Mouse (Mus musculus) forebrain, embryonic 10.5 days (tissue): ENCODE measurements around the gene B3gnt8. TPM values are rescaled to one million over a fixed set of nuclear protein-coding genes. Genes with fewer than 3 reads are reported as not detected.

Experiments
- DNase-seq: peaks from one replicate; pipeline ENCODE4 v3.0.0-alpha.2; 2017; ENCODE audit warnings: low spot score; ENCODE audit errors: extremely low spot score
- H3K27ac ChIP-seq: fragments of 300-500 bp; sonication (generic); 2 replicates; pipeline ENCODE4 v1.5.1; 2016; ENCODE audit warnings: mild to moderate bottlenecking
- H3K27me3 ChIP-seq: fragments of 300-500 bp; sonication (generic); 2 replicates; pipeline ENCODE4 v1.6.1; 2016; ENCODE audit warnings: mild to moderate bottlenecking; ENCODE audit not compliant: poor library complexity, severe bottlenecking
- H3K36me3 ChIP-seq: fragments of 300-500 bp; sonication (generic); replicated peaks from 2 replicates; pipeline ENCODE4 v1.6.1; 2016; ENCODE audit warnings: mild to moderate bottlenecking, moderate library complexity
- H3K4me1 ChIP-seq: fragments of 300-500 bp; sonication (generic); 2 replicates; pipeline ENCODE4 v1.6.1; 2016
- H3K4me3 ChIP-seq: fragments of 300-500 bp; sonication (generic); 2 replicates; pipeline ENCODE4 v1.5.1; 2016; ENCODE audit warnings: mild to moderate bottlenecking, moderate library complexity
- H3K9me3 ChIP-seq: fragments of 300-500 bp; sonication (generic); 2 replicates; pipeline ENCODE4 v1.6.1; 2016; ENCODE audit warnings: mild to moderate bottlenecking, moderate library complexity
- WGBS: fragments of 180-500 bp; shearing (Covaris S2); methylation state at CpG from one replicate; pipeline ENCODE4 v1.1.7; 2016; 5-methylcytosine and 5-hydroxymethylcytosine counted together
- polyA plus RNA-seq: library from polyadenylated mRNA; unstranded; fragments of >200 nt; fragmentation: Nextera tagmentation; extraction: Ambion mirVana; gene quantifications from 2 replicates; pipeline ENCODE4 v1.2.1, GENCODE M21; 2016

Gene B3gnt8
- polyA plus RNA-seq, 1 experiment from 2014 or later, result 1.1 TPM

DNA sequence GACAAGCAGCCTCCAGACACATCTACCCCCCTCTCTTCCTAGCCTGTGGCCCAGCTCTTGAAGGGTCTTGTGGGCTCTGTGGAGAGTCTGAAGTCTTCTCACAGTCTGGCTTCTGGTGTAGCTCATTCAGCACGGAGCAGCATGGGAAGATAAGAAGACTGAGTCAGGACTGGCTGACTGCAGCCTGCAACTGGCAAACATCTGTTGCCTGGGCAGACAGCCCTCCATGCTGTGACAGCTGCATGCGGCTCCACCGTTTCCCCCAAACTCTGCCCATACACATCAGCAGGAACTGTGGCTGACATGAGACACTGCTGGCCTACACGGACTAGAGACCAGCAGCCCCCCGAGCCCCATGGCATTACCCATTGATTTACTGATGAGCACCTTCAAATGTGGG, 1.6 kb upstream of the B3gnt8 start:
- no peak for DNase-seq
- Histone ChIP-seq H3K9me3 (no peaks in the 10 kb centered on the region), H3K36me3 (peaks cover 22% of the 10 kb centered on the region), H3K27ac (no peak overlapping the region), H3K27me3 (peaks cover 33% of the 10 kb centered on the region), H3K4me1 (peaks cover 21% of the 10 kb centered on the region), H3K4me3 (no peak overlapping the region)
- WGBS, result 82% methylated on average over 5 of the region's 5 CpGs

DNA sequence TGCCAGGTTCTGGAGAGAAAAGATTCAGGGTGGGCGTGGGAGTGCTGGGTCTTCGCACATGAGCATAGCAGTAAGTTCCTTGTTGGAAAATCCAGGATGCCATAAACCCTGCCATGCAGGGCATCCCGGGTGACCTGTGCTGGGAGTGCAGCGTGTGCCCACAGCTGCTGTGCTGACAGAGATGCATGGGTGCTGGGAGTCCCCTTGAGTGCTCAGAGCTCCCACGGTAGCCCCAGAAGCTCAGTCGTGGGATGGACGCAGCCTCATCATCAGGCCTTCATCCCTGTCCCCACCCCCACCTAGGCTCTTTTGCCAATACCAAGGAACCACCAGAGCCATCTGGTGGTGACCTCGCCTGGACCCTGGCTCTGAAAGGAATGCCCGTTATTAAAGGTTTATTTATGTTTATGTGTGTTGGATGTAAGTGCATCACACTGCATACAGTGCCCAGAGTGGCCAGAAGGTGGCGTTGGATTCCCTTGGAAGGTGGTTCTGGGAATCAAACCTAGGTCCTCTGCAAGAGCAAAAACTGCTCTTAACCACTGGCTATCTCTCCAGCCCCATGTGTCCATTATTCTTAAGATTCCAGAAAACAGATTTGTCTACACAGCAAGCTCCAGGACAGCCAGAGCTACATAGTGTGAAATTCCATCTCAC, 732 bp upstream of the B3gnt8 start:
- peaks cover 31% of the 10 kb centered on the region for H3K36me3 ChIP-seq
- peaks cover 17% of the 10 kb centered on the region for H3K4me1 ChIP-seq
- no peaks in the 10 kb centered on the region for H3K9me3 ChIP-seq
- H3K4me3 ChIP-seq, result no peak overlapping the region
- H3K27ac ChIP-seq, result no peak overlapping the region
- DNase-seq, result no peak
- 78% methylated on average over 10 of the region's 10 CpGs for whole genome bisulfite sequencing
- peaks cover 33% of the 10 kb centered on the region for H3K27me3 ChIP-seq

DNA sequence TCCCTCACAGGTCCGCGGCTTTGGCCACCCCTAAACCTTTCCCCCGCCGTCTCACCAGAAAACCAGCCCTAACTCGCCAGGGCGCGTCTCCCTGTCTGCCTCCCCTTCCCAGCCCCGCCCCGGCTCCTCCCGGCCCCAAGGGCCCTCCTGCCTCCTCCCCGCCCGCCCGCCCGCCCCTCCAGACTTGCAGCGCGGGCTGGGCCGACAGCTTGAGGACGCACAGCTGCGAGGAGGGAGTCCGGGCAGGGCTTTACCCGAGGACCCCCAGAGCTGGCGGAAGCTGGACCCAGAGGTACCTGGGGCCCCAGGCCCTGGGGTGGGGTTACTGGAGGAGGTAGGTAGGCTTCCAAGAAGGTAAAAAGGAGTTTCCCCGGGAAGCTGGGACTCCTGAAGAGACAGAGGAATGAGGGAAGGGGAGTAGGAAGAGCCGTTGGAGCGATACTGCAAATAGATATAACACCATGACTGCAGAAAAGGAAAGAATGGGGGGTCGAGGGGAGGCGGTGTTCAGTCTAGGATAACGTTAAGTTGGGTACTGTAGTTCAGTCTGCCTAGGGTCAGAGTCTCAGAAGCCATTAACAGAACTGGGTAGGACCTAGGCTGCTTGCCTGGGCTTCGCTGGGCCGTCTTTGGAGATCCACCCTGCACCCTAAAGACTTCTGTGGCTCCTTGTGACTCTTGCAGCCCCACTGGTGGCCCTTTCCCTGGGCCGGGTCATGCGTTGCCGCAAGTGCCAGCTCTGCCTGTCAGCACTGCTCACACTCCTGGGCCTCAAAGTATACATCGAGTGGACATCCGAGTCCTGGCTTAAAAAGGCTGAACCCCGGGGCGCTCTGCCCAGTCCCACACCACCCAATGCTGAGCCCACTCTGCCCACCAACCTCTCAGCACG, 1.2 kb downstream of the B3gnt8 start:
- H3K27me3 ChIP-seq, result peaks cover 33% of the 10 kb centered on the region
- H3K4me1 ChIP-seq, result peaks cover 17% of the 10 kb centered on the region
- peak overlapping the region; percentile 48 for H3K4me3 ChIP-seq
- DNase-seq, result peak; percentile 41
- 18% methylated on average over 38 of the region's 38 CpGs for WGBS
- H3K9me3 ChIP-seq, result no peaks in the 10 kb centered on the region
- peaks cover 34% of the 10 kb centered on the region for H3K36me3 ChIP-seq
- peak overlapping the region; percentile 62 for H3K27ac ChIP-seq

DNA sequence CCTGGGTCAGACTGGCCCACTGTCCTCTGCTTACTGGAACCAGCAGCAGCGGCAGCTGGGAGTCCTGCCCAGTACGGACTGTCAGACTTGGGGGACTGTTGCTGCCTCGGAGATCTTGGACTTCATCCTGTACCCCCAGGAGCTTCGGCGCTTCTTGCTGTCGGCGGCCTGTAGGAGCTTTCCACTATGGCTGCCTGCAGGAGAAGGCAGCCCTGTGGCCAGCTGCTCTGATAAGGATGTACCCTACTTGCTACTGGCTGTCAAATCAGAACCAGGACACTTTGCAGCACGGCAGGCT, 1.8 kb downstream of the B3gnt8 start:
- no peak for DNase-seq
- no peak overlapping the region for H3K27ac ChIP-seq
- H3K27me3 ChIP-seq, result peaks cover 33% of the 10 kb centered on the region
- no peaks in the 10 kb centered on the region for H3K9me3 ChIP-seq
- peak overlapping the region; percentile 48; the same call in 1 of the 2 replicates for H3K4me3 ChIP-seq
- peaks cover 17% of the 10 kb centered on the region for H3K4me1 ChIP-seq
- peaks cover 36% of the 10 kb centered on the region for H3K36me3 ChIP-seq
- WGBS, result 70% methylated on average over 8 of the region's 8 CpGs

GRCm38 (mm10) chr7:25632679-25633078, 6.2 kb downstream of the B3gnt8 start:
- peaks cover 25% of the 10 kb centered on the region for H3K36me3 ChIP-seq
- H3K27ac ChIP-seq, result no peak overlapping the region
- peaks cover 6% of the 10 kb centered on the region for H3K4me1 ChIP-seq
- H3K27me3 ChIP-seq, result peaks cover 17% of the 10 kb centered on the region
- 92% methylated on average over 5 of the region's 5 CpGs for WGBS
- H3K9me3 ChIP-seq, result no peaks in the 10 kb centered on the region
- no peak overlapping the region for H3K4me3 ChIP-seq
- no peak for DNase-seq

- Histone ChIP-seq H3K4me3 (no peak overlapping the region), H3K27ac (no peak overlapping the region), H3K9me3 (no peaks in the 10 kb centered on the region), H3K36me3 (peaks cover 21% of the 10 kb centered on the region), H3K27me3 (no peaks in the 10 kb centered on the region), H3K4me1 (no peaks in the 10 kb centered on the region; the same call in 1 of the 2 replicates)
- no peak for DNase-seq
- WGBS, result 79% methylated on average over 3 of the region's 3 CpGs
Observed at GRCm38 (mm10) chr7:25636373-25636772, 9.9 kb downstream of the B3gnt8 start.

DNA sequence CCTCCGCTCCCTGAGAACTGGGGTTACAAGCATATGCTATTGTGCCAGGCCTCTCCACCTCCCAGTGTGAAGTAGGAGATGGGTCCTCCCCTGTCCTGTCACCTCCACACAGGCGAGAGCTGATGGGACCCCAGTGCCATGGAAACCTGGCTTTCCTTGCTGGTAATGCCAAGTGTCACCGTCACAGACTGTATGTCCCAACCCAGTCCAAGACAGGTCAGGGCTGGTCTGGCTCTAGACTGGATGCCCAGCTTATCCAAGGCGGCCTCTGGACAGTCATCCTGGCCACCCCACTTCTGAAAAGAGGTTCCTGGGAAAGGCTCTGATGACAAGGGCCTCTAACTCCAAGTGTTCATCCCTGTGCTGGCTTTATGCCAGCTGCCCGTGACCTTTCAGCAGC, 10.6 kb downstream of the B3gnt8 start:
- no peaks in the 10 kb centered on the region for H3K27me3 ChIP-seq
- no peaks in the 10 kb centered on the region; the same call in 1 of the 2 replicates for H3K4me1 ChIP-seq
- DNase-seq, result no peak
- peaks cover 20% of the 10 kb centered on the region; the same call in 1 of the 2 replicates for H3K36me3 ChIP-seq
- H3K27ac ChIP-seq, result no peak overlapping the region
- H3K4me3 ChIP-seq, result no peak overlapping the region
- WGBS, result 92% methylated on average over 5 of the region's 5 CpGs
- H3K9me3 ChIP-seq, result no peaks in the 10 kb centered on the region

- H3K27ac ChIP-seq, result no peak overlapping the region
- peaks cover 18% of the 10 kb centered on the region; the same call in 1 of the 2 replicates for H3K36me3 ChIP-seq
- H3K9me3 ChIP-seq, result no peaks in the 10 kb centered on the region
- H3K4me3 ChIP-seq, result no peak overlapping the region
- 89% methylated on average over 4 of the region's 4 CpGs for WGBS
- DNase-seq, result no peak
- no peaks in the 10 kb centered on the region for H3K27me3 ChIP-seq
- peaks cover under 1% of the 10 kb centered on the region for H3K4me1 ChIP-seq
Observed at GRCm38 (mm10) chr7:25639754-25640153, 13.3 kb downstream of the B3gnt8 start.

GRCm38 (mm10) chr7:25644136-25644535, 17.7 kb downstream of the B3gnt8 start:
- Histone ChIP-seq H3K27me3 (no peaks in the 10 kb centered on the region), H3K9me3 (no peaks in the 10 kb centered on the region), H3K4me1 (peaks cover 12% of the 10 kb centered on the region), H3K4me3 (no peak overlapping the region), H3K27ac (no peak overlapping the region), H3K36me3 (peaks cover 6% of the 10 kb centered on the region; the same call in 1 of the 2 replicates)
- WGBS, result 82% methylated on average over 10 of the region's 10 CpGs
- no peak for DNase-seq

DNA sequence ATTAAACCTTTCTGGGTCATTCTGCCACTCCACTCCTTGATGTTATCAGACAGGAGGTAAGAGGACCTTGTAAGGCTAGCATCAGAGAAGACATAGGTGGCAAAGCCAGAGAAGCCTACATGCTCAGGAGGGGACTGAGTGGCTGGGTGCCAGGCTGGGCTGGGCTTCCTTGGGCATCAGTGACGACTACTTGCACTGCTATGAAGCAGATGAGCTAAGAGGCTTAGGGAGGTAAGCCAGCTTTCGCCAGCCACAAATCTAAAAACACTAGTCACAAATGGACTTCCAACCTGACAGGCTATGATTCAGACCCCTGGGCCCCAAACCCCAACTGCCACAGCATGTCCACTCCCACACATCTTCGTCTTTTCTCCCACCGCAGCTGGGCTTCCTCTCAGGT, 18.2 kb downstream of the B3gnt8 start:
- no peaks in the 10 kb centered on the region for H3K27me3 ChIP-seq

DNA sequence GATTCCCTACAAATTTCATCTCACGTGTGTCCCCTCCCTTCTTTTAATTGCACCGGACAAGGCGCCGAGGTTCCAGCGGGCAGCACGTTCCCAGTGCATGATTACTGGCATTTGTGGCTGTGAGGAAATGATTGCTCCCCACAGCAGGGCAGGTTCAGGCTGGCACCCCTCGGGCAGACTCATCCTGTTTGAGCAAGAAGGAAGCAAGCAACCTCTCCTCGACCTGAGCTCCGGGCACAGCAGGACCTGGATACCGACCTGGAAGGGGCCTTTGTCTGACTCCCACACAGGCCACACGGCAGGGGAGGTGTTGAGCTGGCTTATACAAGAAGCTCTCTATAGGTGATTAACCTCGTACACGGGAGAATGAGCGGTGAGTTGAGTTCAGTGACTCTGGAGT, 18.6 kb downstream of the B3gnt8 start:
- Histone ChIP-seq H3K27me3 (no peaks in the 10 kb centered on the region), H3K4me1 (peaks cover 15% of the 10 kb centered on the region), H3K27ac (no peak overlapping the region), H3K36me3 (0 out of 2 replicates have a peak, but pooled peaks cover 3% of the 10 kb centered on the region), H3K4me3 (no peak overlapping the region), H3K9me3 (no peaks in the 10 kb centered on the region)
- DNase-seq, result no peak
- 45% methylated on average over 14 of the region's 14 CpGs for WGBS

More for the DNA sequence above, 18.2 kb downstream of the B3gnt8 start:
- Histone ChIP-seq H3K36me3 (peaks cover 6% of the 10 kb centered on the region; the same call in 1 of the 2 replicates), H3K9me3 (no peaks in the 10 kb centered on the region), H3K27ac (no peak overlapping the region), H3K4me3 (no peak overlapping the region), H3K4me1 (peaks cover 14% of the 10 kb centered on the region)
- DNase-seq, result no peak
- WGBS, result 76% methylated on average over 4 of the region's 4 CpGs

DNA sequence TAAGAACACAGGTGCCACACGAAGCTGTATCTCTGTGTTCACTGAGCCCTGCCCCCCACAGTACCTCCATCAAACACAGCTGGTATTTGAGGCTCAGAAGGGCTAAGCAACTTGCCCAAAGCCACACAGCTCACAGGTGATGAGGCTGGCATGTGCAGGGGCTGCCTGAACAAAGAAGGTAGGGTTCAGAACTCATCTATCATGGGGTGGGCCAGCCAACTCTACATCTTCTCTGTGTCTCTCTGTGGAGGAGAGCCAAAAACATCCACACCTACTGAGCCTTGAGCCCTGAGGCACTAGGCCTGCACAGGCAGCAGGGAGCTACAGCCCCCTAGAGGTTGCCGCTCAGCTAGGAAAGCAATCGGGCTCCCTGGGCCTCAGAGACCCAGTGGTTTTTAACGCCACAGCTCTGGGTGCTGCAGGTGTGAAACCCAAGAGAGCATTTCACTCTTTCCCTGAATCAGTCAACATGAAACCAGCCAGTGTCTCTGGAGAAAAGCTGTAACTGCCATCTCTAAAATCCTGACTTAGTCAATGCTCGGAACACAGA, 21.2 kb downstream of the B3gnt8 start:
- Histone ChIP-seq H3K36me3 (no peaks in the 10 kb centered on the region), H3K4me1 (peaks cover 15% of the 10 kb centered on the region), H3K27me3 (no peaks in the 10 kb centered on the region), H3K9me3 (no peaks in the 10 kb centered on the region), H3K27ac (no peak overlapping the region), H3K4me3 (no peak overlapping the region)
- DNase-seq, result no peak
- WGBS, result 63% methylated on average over 5 of the region's 5 CpGs

DNA sequence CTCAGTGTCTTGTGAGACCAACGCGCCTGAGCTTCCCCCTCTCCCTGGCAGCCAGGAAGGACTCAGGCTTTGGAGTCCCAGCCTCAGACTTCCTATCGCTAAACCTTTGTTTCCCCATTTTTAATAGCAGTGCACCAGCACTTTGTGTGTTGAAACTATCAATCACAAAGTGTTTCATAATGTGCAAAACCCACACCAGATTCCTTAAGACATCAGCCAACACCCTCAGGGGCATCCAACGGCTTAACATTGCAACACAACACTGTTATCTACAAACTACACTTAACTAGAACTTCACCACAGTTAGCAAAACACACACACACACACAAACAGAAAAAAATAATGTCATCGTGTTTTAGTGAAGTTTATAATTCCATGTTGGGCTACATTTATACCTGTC, 23.4 kb downstream of the B3gnt8 start:
- no peak overlapping the region for H3K27ac ChIP-seq
- H3K36me3 ChIP-seq, result no peaks in the 10 kb centered on the region
- DNase-seq, result no peak
- no peaks in the 10 kb centered on the region for H3K27me3 ChIP-seq
- no peak overlapping the region for H3K4me3 ChIP-seq
- no peaks in the 10 kb centered on the region for H3K9me3 ChIP-seq
- H3K4me1 ChIP-seq, result peaks cover 13% of the 10 kb centered on the region
- 77% methylated on average over 5 of the region's 5 CpGs for WGBS
